Mouse (Mus musculus) embryonic facial prominence, embryonic 14.5 days (tissue): ENCODE data around the gene Cdc34b. TPM values are rescaled to one million over a fixed set of nuclear protein-coding genes. Genes with fewer than 3 reads are reported as not detected.
"Not testable (repeated sequence)": the region's sequence is repeated elsewhere in the genome, so short reads cannot be mapped to it uniquely, and the experiment has no call there.

Experiments
- ATAC-seq: fragments of 200-750 bp; cut with Nextera tagmentation; 2 replicates; pipeline ENCODE4 v1.8.0; 2017; ENCODE audit warnings: low read depth, moderate number of reproducible peaks, moderate TSS enrichment
- DNase-seq: peaks from one replicate; pipeline ENCODE4 v3.0.0-alpha.2; 2015; ENCODE audit warnings: low spot score
- H3K27ac ChIP-seq: fragments of 300-500 bp; sonication (generic); replicated peaks from 2 replicates; pipeline ENCODE4 v1.5.1; 2014; ENCODE audit warnings: low read depth, mild to moderate bottlenecking, low read length, moderate library complexity
- H3K27me3 ChIP-seq: fragments of 300-500 bp; sonication (generic); replicated peaks from 2 replicates; pipeline ENCODE4 v1.6.1; 2014; ENCODE audit warnings: low read length; ENCODE audit not compliant: control insufficient read depth, insufficient read depth
- H3K36me3 ChIP-seq: fragments of 300-500 bp; sonication (generic); 2 replicates; pipeline ENCODE4 v1.6.1; 2014; ENCODE audit warnings: low read length, mixed read lengths; ENCODE audit not compliant: control insufficient read depth, insufficient read depth
- H3K4me1 ChIP-seq: fragments of 300-500 bp; sonication (generic); 2 replicates; pipeline ENCODE4 v1.6.1; 2014; ENCODE audit warnings: antibody characterized with exemption, low read length; ENCODE audit not compliant: control insufficient read depth, insufficient read depth
- H3K4me2 ChIP-seq: fragments of 300-500 bp; sonication (generic); 2 replicates; pipeline ENCODE4 v1.6.1; 2014; ENCODE audit warnings: low read depth, mild to moderate bottlenecking, low read length, moderate library complexity, mixed read lengths
- H3K4me3 ChIP-seq: fragments of 300-500 bp; sonication (generic); 2 replicates; pipeline ENCODE4 v1.5.1; 2014; ENCODE audit warnings: low read depth, mild to moderate bottlenecking, low read length
- H3K9ac ChIP-seq: fragments of 300-500 bp; sonication (generic); 2 replicates; pipeline ENCODE4 v1.6.1; 2014; ENCODE audit warnings: low read depth, mild to moderate bottlenecking, low read length, moderate library complexity, mixed read lengths
- H3K9me3 ChIP-seq: fragments of 300-500 bp; sonication (generic); 2 replicates; pipeline ENCODE4 v1.6.1; 2016; ENCODE audit warnings: low read length; ENCODE audit not compliant: control insufficient read depth
- WGBS: fragments of 180-500 bp; shearing (Covaris S2); extraction: QIAGEN DNeasy Blood & Tissue Kit; methylation state at CpG from one replicate; pipeline ENCODE4 v1.1.7; 2014; 5-methylcytosine and 5-hydroxymethylcytosine counted together
- polyA plus RNA-seq: library from polyadenylated mRNA; unstranded; fragments of >200 nt; fragmentation: Nextera tagmentation; extraction: Ambion mirVana; gene quantifications from 2 replicates; pipeline ENCODE4 v1.2.1, GENCODE M21; 2014

Cdc34b gene
- polyA plus RNA-seq, result 0.22 and 0.24 TPM in 2 replicates

- Histone ChIP-seq H3K9ac (no peak within 1 kb of the TSS), H3K4me1 (no peaks in the 10 kb centered on the region), H3K4me2 (no peak within 1 kb of the TSS), H3K27ac (no peak within 1 kb of the TSS), H3K36me3 (no peaks in the 10 kb centered on the region), H3K27me3 (no peaks in the 10 kb centered on the region), H3K4me3 (no peak within 1 kb of the TSS), H3K9me3 (0 out of 2 replicates have a peak, but pooled peaks cover 6% of the 10 kb centered on the region)
- ATAC-seq, result no peak
- 90% methylated on average over 14 of the region's 29 CpGs for WGBS
- no peak for DNase-seq
These were observed at the start of gene Cdc34b for GRCm38 (mm10) chr11:94741732-94742272. Gene Cdc34b (plus strand): TSS chr11:94741782.

- H3K9ac ChIP-seq, H3K27ac ChIP-seq, H3K36me3 ChIP-seq, DNase-seq, H3K4me1 ChIP-seq, H3K27me3 ChIP-seq, H3K9me3 ChIP-seq, H3K4me3 ChIP-seq, H3K4me2 ChIP-seq, ATAC-seq: not testable (repeated sequence)
These were observed 49.1 kb upstream of the Cdc34b start for GRCm38 (mm10) chr11:94692502-94692901.

GRCm38 (mm10) chr11:94695508-94695907 is 46.1 kb upstream of the Cdc34b start:
- H3K9me3 ChIP-seq, result no peaks in the 10 kb centered on the region
- no peak overlapping the region for H3K4me2 ChIP-seq
- H3K4me3 ChIP-seq, result no peak overlapping the region
- no peaks in the 10 kb centered on the region for H3K27me3 ChIP-seq
- H3K36me3 ChIP-seq, result no peaks in the 10 kb centered on the region
- 64% methylated on average over 6 of the region's 6 CpGs for WGBS
- H3K9ac ChIP-seq, result no peak overlapping the region
- no peaks in the 10 kb centered on the region for H3K4me1 ChIP-seq
- H3K27ac ChIP-seq, result no peak overlapping the region
- no peak for ATAC-seq
- no peak for DNase-seq

GRCm38 (mm10) chr11:94697140-94697539 is 44.4 kb upstream of the Cdc34b start:
- H3K4me3 ChIP-seq, result no peak overlapping the region
- DNase-seq, result no peak
- no peaks in the 10 kb centered on the region for H3K36me3 ChIP-seq
- H3K27ac ChIP-seq, result no peak overlapping the region
- H3K9me3 ChIP-seq, result no peaks in the 10 kb centered on the region
- no peak overlapping the region for H3K9ac ChIP-seq
- no peaks in the 10 kb centered on the region for H3K27me3 ChIP-seq
- no peak for ATAC-seq
- H3K4me1 ChIP-seq, result no peaks in the 10 kb centered on the region; the same call in 1 of the 2 replicates
- H3K4me2 ChIP-seq, result no peak overlapping the region
- WGBS, result 85% methylated on average over 2 of the region's 2 CpGs

GRCm38 (mm10) chr11:94697703-94698464 is 43.7 kb upstream of the Cdc34b start:
- H3K9me3 ChIP-seq, result no peaks in the 10 kb centered on the region
- no peak overlapping the region for H3K4me3 ChIP-seq
- no peaks in the 10 kb centered on the region for H3K36me3 ChIP-seq
- no peaks in the 10 kb centered on the region; the same call in 1 of the 2 replicates for H3K4me1 ChIP-seq
- WGBS, result 47% methylated on average over 13 of the region's 13 CpGs
- H3K27ac ChIP-seq, result no peak overlapping the region
- H3K4me2 ChIP-seq, result no peak overlapping the region
- no peak overlapping the region for H3K9ac ChIP-seq
- ATAC-seq (0 out of 2 replicates have a peak, but pooled peaks have one; percentile 12), DNase-seq (no peak)
- no peaks in the 10 kb centered on the region for H3K27me3 ChIP-seq

DNA sequence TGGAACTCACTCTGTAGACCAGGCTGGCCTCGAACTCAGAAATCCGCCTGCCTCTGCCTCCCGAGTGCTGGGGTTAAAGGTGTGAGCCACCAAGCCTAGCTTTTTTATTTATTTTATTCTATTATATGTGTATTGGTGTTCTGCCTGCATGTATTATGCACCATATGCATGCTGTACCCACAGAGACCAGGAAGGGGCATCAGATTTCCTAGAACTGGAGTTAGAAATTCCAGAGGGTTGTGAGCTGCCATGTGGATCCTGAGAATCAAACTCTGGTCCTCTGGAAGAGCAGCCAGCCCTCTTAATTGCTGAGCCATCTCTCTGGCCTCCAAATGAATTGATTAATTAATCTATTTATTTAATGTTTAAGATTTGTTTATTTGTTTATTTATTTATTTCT is 42.2 kb upstream of the Cdc34b start:
- Histone ChIP-seq H3K9me3 (no peaks in the 10 kb centered on the region), H3K4me2 (no peak overlapping the region), H3K4me1 (no peaks in the 10 kb centered on the region; the same call in 1 of the 2 replicates), H3K4me3 (no peak overlapping the region), H3K27ac (no peak overlapping the region), H3K27me3 (no peaks in the 10 kb centered on the region), H3K9ac (no peak overlapping the region), H3K36me3 (no peaks in the 10 kb centered on the region)
- 96% methylated on average over 3 of the region's 3 CpGs for WGBS
- DNase-seq (no peak), ATAC-seq (no peak)

- H3K27ac ChIP-seq, result no peak overlapping the region; the same call in 1 of the 2 replicates
- H3K9me3 ChIP-seq, result no peaks in the 10 kb centered on the region
- no peaks in the 10 kb centered on the region for H3K27me3 ChIP-seq
- DNase-seq (no peak), ATAC-seq (no peak)
- no peak overlapping the region for H3K4me3 ChIP-seq
- H3K4me1 ChIP-seq, result no peaks in the 10 kb centered on the region; the same call in 1 of the 2 replicates
- no peaks in the 10 kb centered on the region for H3K36me3 ChIP-seq
- no peak overlapping the region for H3K9ac ChIP-seq
- no peak overlapping the region; the same call in 1 of the 2 replicates for H3K4me2 ChIP-seq
- WGBS, result 49% methylated on average over 24 of the region's 27 CpGs
These were observed 40.0 kb upstream of the Cdc34b start for GRCm38 (mm10) chr11:94701401-94702215.

- no peak overlapping the region for H3K9ac ChIP-seq
- WGBS, result 51% methylated on average over 3 of the region's 3 CpGs
These were observed 39.4 kb upstream of the Cdc34b start for GRCm38 (mm10) chr11:94702216-94702610.

More at GRCm38 (mm10) chr11:94702216-94702610, 39.4 kb upstream of the Cdc34b start:
- no peak for ATAC-seq
- H3K4me3 ChIP-seq, result no peak overlapping the region
- no peak overlapping the region; the same call in 1 of the 2 replicates for H3K27ac ChIP-seq
- no peak overlapping the region; the same call in 1 of the 2 replicates for H3K4me2 ChIP-seq
- H3K36me3 ChIP-seq, result no peaks in the 10 kb centered on the region
- H3K9me3 ChIP-seq, result no peaks in the 10 kb centered on the region
- no peaks in the 10 kb centered on the region for H3K27me3 ChIP-seq
- H3K4me1 ChIP-seq, result no peaks in the 10 kb centered on the region; the same call in 1 of the 2 replicates
- DNase-seq, result no peak
